Mouse (Mus musculus) heart, embryonic 16.5 days (tissue): Measurements from ENCODE around the gene Eid2. TPM values are rescaled to one million over a fixed set of nuclear protein-coding genes. Genes with fewer than 3 reads are reported as not detected.

Source experiments
- ATAC-seq: fragments of 200-750 bp; cut with Nextera tagmentation; replicated peaks from 2 replicates; pipeline ENCODE4 v1.8.0; 2017; ENCODE audit warnings: moderate number of reproducible peaks; ENCODE audit not compliant: insufficient read depth, low FRiP score; ENCODE audit errors: extremely low read depth
- H3K27ac ChIP-seq: fragments of 300-500 bp; sonication (generic); 2 replicates; pipeline ENCODE4 v1.5.1; 2014; ENCODE audit warnings: mild to moderate bottlenecking, low read length, control low read depth, moderate library complexity
- H3K27me3 ChIP-seq: fragments of 300-500 bp; sonication (generic); 2 replicates; pipeline ENCODE4 v1.6.1; 2014; ENCODE audit warnings: low read length, mixed read lengths; ENCODE audit not compliant: control insufficient read depth, insufficient read depth
- H3K36me3 ChIP-seq: fragments of 300-500 bp; sonication (generic); 2 replicates; pipeline ENCODE4 v1.6.1; 2014; ENCODE audit not compliant: control insufficient read depth, insufficient read depth
- H3K4me1 ChIP-seq: fragments of 300-500 bp; sonication (generic); 2 replicates; pipeline ENCODE4 v1.6.1; 2014; ENCODE audit warnings: low read length, mixed read lengths; ENCODE audit not compliant: control insufficient read depth, insufficient read depth
- H3K4me2 ChIP-seq: fragments of 300-500 bp; sonication (generic); 2 replicates; pipeline ENCODE4 v1.6.1; 2014; ENCODE audit warnings: low read depth, mild to moderate bottlenecking, control low read depth, low read length
- H3K4me3 ChIP-seq: fragments of 300-500 bp; sonication (generic); 2 replicates; pipeline ENCODE4 v1.5.1; 2014; ENCODE audit warnings: mild to moderate bottlenecking, control low read depth, low read length
- H3K9ac ChIP-seq: fragments of 300-500 bp; sonication (generic); 2 replicates; pipeline ENCODE4 v1.6.1; 2014; ENCODE audit warnings: low read length, control low read depth
- H3K9me3 ChIP-seq: fragments of 300-500 bp; sonication (generic); replicated peaks from 2 replicates; pipeline ENCODE4 v1.6.1; 2016; ENCODE audit warnings: low read length; ENCODE audit not compliant: control insufficient read depth
- WGBS: fragments of 180-500 bp; shearing (Covaris S2); extraction: QIAGEN DNeasy Blood & Tissue Kit; methylation state at CpG from one replicate; pipeline ENCODE4 v1.1.7; 2014; 5-methylcytosine and 5-hydroxymethylcytosine counted together
- polyA plus RNA-seq: library from polyadenylated mRNA; unstranded; fragments of >200 nt; fragmentation: Nextera tagmentation; extraction: Ambion mirVana; gene quantifications from 2 replicates; pipeline ENCODE4 v1.2.1, GENCODE M21; 2015

Gene Eid2
- polyA plus RNA-seq, 1 experiment from 2014 or later = 0.68 TPM

DNA sequence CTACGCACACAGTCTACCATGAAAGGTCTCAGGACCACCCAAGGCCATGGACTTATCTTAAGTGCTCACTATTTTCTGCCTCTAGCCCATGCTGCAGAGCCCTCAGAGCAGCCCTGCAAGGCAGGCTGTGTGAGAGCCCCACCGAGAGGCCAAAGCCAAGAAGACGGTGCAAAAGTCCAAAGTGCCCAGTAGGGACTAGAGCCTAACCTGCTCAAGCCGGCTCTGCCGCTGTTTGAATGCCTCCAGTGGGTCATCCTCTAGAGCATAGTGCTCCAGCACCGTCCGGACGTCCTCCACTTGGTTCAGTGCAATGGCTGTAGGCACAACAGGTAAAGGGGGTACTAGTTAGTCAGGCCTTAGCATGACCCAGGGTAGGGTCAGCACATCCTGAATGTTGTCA lies 38.5 kb downstream of the Eid2 start:
- Histone ChIP-seq H3K9ac (no peak overlapping the region), H3K4me3 (no peak overlapping the region), H3K27ac (no peak overlapping the region), H3K36me3 (peaks cover 34% of the 10 kb centered on the region), H3K27me3 (peaks cover 17% of the 10 kb centered on the region), H3K4me1 (peaks cover 13% of the 10 kb centered on the region), H3K4me2 (no peak overlapping the region), H3K9me3 (no peaks in the 10 kb centered on the region)
- 88% methylated on average over 8 of the region's 8 CpGs for WGBS
- ATAC-seq = no peak

DNA sequence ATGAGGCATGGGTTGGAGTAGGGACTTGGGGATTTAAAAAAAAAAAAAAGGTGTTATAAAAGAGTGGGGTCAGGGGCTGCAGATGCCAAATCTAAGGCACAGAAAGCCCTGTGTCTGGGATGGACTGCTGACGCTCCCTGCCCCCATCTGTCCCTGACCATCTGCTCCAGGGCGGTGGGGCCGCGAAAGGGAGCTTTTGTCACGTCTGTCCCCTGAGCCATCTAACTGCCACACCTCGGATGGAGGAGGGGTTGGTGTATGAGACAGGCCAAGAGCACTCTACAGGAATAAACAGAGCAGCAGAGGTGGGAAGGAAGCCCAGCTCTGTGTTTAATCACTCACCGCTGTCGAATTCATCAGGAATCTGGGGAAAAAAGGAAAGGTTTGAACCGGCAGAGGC lies 42.1 kb downstream of the Eid2 start:
- H3K36me3 ChIP-seq = peaks cover 37% of the 10 kb centered on the region
- no peaks in the 10 kb centered on the region for H3K9me3 ChIP-seq
- ATAC-seq = no peak
- 61% methylated on average over 9 of the region's 9 CpGs for WGBS
- H3K9ac ChIP-seq = no peak overlapping the region
- no peak overlapping the region for H3K4me3 ChIP-seq
- no peak overlapping the region for H3K27ac ChIP-seq
- H3K4me1 ChIP-seq = peaks cover 13% of the 10 kb centered on the region
- no peak overlapping the region for H3K4me2 ChIP-seq
- no peaks in the 10 kb centered on the region for H3K27me3 ChIP-seq

DNA sequence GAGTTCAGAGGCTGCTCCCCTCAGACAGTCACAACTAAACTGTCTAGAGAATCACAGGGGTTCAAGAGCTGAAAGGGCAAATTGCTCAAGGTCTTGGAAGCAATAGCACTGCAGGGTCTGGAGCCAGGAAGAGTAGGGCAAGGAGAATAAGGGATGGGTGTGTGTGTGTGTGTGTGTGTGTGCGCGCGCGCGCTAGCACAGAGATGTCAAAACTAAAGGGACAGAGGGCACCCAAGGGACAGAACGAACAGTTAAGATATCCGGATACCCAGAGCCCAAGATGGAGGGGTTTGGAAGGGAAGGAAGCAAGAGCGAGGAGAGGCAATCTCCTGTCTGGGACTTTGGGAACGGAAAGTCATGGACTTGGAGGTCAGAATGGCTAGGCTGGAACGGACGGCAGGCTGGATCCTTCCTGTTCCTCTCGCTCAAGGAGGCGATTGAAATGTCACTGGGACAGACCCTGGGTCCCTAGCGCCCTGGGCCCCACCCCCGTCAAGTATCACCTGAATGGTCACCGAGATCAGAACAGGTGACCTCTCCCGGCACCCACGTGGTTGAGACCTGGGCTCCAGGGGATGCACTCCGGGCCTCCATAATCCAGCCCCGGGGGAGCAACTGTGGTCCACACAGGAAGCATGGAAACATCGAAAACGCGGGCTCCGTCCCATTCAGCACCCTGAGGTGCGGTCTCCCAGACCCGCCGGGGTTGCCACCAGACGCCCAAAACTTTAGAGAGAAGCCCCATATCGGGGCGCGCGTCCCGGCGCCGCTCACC lies 43.7 kb downstream of the Eid2 start:
- no peaks in the 10 kb centered on the region for H3K9me3 ChIP-seq
- peak overlapping the region; percentile 96 for H3K4me2 ChIP-seq
- peak overlapping the region; percentile 99 for H3K4me3 ChIP-seq
- H3K4me1 ChIP-seq = peaks cover 13% of the 10 kb centered on the region
- H3K27ac ChIP-seq = peak overlapping the region; percentile 74
- peak; percentile 38 for ATAC-seq
- H3K36me3 ChIP-seq = peaks cover 41% of the 10 kb centered on the region
- WGBS = 4% methylated on average over 35 of the region's 35 CpGs
- H3K27me3 ChIP-seq = no peaks in the 10 kb centered on the region
- H3K9ac ChIP-seq = peak overlapping the region; percentile 96

DNA sequence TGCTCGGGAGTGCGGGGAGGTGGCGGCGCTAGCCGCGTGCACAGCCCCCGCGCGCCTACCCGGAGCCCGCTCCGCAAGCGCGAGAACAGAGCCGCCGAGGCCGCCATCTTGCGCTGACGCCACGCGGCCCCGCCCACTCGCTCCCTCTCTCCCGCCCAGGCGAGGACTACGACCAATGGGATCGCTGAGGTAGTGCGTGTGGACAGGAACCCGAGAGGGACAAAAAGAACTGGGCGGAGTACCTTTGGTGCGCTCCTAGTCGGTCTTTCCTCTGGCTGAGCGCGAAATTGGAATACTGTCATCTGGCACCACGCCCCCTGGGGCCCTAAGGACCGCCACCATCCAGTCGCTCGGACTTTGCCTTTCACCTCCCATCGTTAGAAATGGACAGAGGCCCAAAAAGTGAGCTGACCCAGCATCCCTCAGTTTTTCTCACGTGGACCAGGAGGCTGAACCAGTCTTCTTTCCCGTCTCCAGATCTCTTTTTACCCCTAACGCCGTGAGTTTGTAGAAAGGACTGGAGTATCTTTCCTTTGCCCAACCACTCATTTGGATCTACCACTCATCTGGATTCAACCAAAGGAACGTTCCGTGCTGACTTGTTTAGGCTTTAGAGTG lies 44.4 kb downstream of the Eid2 start, which contains the start of gene Timm50:
Gene Timm50, minus strand, starts transcription at position 147 of the 618 bp plus-strand sequence.
- WGBS = under 1% methylated on average over 45 of the region's 45 CpGs
- ATAC-seq = peak; percentile 99

DNA sequence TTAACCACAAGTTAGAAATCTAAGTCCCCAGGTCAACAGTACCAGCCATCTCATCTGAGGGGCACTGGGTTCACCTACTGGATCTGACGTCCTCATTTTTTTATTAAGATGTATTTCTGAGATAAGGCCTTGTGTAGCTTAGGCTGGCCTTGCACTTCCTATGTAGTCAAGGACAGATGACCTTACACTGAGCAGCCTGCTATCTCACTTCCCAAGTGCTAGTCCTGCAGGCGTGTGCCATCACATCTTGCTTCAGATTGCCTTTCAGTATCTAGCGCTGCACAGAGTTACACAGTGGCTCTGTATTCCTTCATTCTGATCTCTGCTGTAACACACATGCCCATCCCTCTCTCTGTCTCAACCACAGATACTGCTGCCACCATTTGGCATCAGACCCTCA lies 50.4 kb downstream of the Eid2 start:
- H3K27ac ChIP-seq = no peak overlapping the region
- peaks cover 75% of the 10 kb centered on the region for H3K36me3 ChIP-seq
- no peaks in the 10 kb centered on the region for H3K27me3 ChIP-seq
- no peak overlapping the region for H3K4me2 ChIP-seq
- no peaks in the 10 kb centered on the region for H3K9me3 ChIP-seq
- WGBS = 75% methylated on average over 3 of the region's 3 CpGs
- H3K9ac ChIP-seq = no peak overlapping the region
- no peaks in the 10 kb centered on the region for H3K4me1 ChIP-seq
- H3K4me3 ChIP-seq = no peak overlapping the region
- no peak for ATAC-seq

More for the DNA sequence above, 44.4 kb downstream of the Eid2 start, which contains the start of gene Timm50:
- Histone ChIP-seq H3K36me3 (peaks cover 42% of the 10 kb centered on the region), H3K9me3 (no peaks in the 10 kb centered on the region), H3K4me2 (peak within 1 kb of the TSS; percentile 96), H3K27me3 (no peaks in the 10 kb centered on the region), H3K4me3 (peak within 1 kb of the TSS; percentile 99), H3K27ac (peak within 1 kb of the TSS; percentile 74), H3K9ac (peak within 1 kb of the TSS; percentile 96), H3K4me1 (peaks cover 13% of the 10 kb centered on the region)

DNA sequence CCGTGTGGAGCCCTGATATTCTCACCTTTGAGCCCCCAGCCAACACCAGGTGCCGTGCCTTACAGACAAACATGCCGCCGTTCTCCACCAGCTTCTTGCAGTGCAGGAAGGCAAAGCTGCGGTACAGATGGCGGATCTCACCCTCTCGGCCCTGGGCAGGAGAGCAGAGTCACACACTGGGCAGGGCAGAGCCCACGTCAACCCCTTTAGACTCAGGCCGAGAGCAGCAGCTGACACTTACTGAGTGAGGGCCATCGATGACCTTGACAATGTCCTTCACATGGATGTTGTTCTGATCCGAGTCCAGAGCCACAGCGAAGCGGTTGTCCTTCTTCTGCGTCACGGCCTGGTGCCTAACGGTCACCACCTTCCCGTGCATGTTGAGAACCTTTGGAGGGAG lies 51.0 kb downstream of the Eid2 start:
- no peak overlapping the region for H3K4me3 ChIP-seq
- H3K27ac ChIP-seq = no peak overlapping the region
- ATAC-seq = no peak
- no peaks in the 10 kb centered on the region for H3K9me3 ChIP-seq
- H3K9ac ChIP-seq = no peak overlapping the region
- no peaks in the 10 kb centered on the region for H3K27me3 ChIP-seq
- peaks cover 81% of the 10 kb centered on the region for H3K36me3 ChIP-seq
- no peaks in the 10 kb centered on the region for H3K4me1 ChIP-seq
- H3K4me2 ChIP-seq = no peak overlapping the region
- WGBS = 86% methylated on average over 17 of the region's 17 CpGs

Other genes starting within 250 kb of the Eid2 start
- 228 and 238 TPM in 2 replicates for gene Psmc4, start 217.8 kb upstream of the Eid2 start, polyA plus RNA-seq
- 0.65 and 3.8 TPM in 2 replicates for gene Fcgbp, start 196.6 kb upstream of the Eid2 start, polyA plus RNA-seq
- 0.05 and 0.12 TPM in 2 replicates for gene 9530053A07Rik, start 138.4 kb upstream of the Eid2 start, polyA plus RNA-seq
- 62.4 and 71.5 TPM in 2 replicates for gene Fbl, start 98.2 kb upstream of the Eid2 start, polyA plus RNA-seq
- 7.7 and 8.9 TPM in 2 replicates for gene Dyrk1b, start 88.4 kb upstream of the Eid2 start, polyA plus RNA-seq
- gene Eid2b, start 9.9 kb downstream of the Eid2 start, polyA plus RNA-seq = 6.6 and 7.3 TPM in 2 replicates
- gene Selenov, start 23.3 kb downstream of the Eid2 start, polyA plus RNA-seq = not detected in 2 replicates
- gene Dll3, start 34.4 kb downstream of the Eid2 start, polyA plus RNA-seq = 0.16 and 0.17 TPM in 2 replicates
- 130 and 132 TPM in 2 replicates for gene Timm50, start 44.2 kb downstream of the Eid2 start, polyA plus RNA-seq
- 62.8 and 66.2 TPM in 2 replicates for gene Supt5, start 70.9 kb downstream of the Eid2 start, polyA plus RNA-seq
- 506 and 555 TPM in 2 replicates for gene Rps16, start 82.8 kb downstream of the Eid2 start, polyA plus RNA-seq
- 35.8 and 41.8 TPM in 2 replicates for gene Plekhg2, start 104.7 kb downstream of the Eid2 start, polyA plus RNA-seq
- 15.4 and 18.5 TPM in 2 replicates for gene Zfp36, start 112.4 kb downstream of the Eid2 start, polyA plus RNA-seq
- gene Med29, start 124.8 kb downstream of the Eid2 start, polyA plus RNA-seq = 41.3 and 50.1 TPM in 2 replicates
- 78.9 and 79.9 TPM in 2 replicates for gene Paf1, start 125.1 kb downstream of the Eid2 start, polyA plus RNA-seq
- gene Gmfg, start 169.6 kb downstream of the Eid2 start, polyA plus RNA-seq = 17.9 and 32.7 TPM in 2 replicates
- 0.72 and 0.80 TPM in 2 replicates for gene Lrfn1, start 184.1 kb downstream of the Eid2 start, polyA plus RNA-seq
- gene Ifnl2, start 242.6 kb downstream of the Eid2 start, polyA plus RNA-seq = not detected in 2 replicates